Mouse (Mus musculus) bone marrow, adult 2 months (tissue): ENCODE measurements around the gene Naga.
"Not testable (repeated sequence)": the region's sequence is repeated elsewhere in the genome, so short reads cannot be mapped to it uniquely, and the experiment has no call there.

Experiments used
- CTCF ChIP-seq: fragments of 200-500 bp; IDR thresholded peaks from 2 replicates; pipeline ENCODE4 v1.5.1; 2011; ENCODE audit warnings: low read length, control low read depth; ENCODE audit not compliant: control insufficient read depth, insufficient read depth
- POLR2A ChIP-seq: fragments of 200-500 bp; IDR thresholded peaks from 2 replicates; pipeline ENCODE4 v1.6.1; 2011; ENCODE audit warnings: low read depth, mild to moderate bottlenecking, control low read depth, low read length, borderline replicate concordance; ENCODE audit not compliant: control insufficient read depth

GRCm38 (mm10) chr15:82363801-82364200 lies 25.1 kb upstream of the Naga start:
- not testable (repeated sequence) for TF ChIP-seq POLR2A, CTCF
